Mouse (Mus musculus) layer of hippocampus, adult 9-11 months (tissue): ENCODE measurements around the gene Olfr547.

ENCODE experiments used
- DNase-seq: peaks from one replicate; pipeline ENCODE4 v3.0.0; 2022

Gene Olfr547

GRCm38 (mm10) chr7:102571142-102571541 lies 36.6 kb downstream of the Olfr547 start, which contains the start of gene Olfr550:
Gene Olfr550 (plus strand): TSS chr7:102571442.
- no peak for DNase-seq

GRCm38 (mm10) chr7:102573174-102573830 lies 38.8 kb downstream of the Olfr547 start:
- no peak for DNase-seq

GRCm38 (mm10) chr7:102575998-102576397 lies 41.4 kb downstream of the Olfr547 start:
- no peak for DNase-seq
